Mouse (Mus musculus): ENCODE results near the gene Stpg1.

- TF ChIP-seq CTCF (IDR thresholded peaks at IDR 0.05; ENCODE audit: low read depth, low read length) (no peak), EP300 (IDR thresholded peaks at IDR 0.05; ENCODE audit: insufficient read depth, low read depth, low read length) (no peak), POLR2A (IDR thresholded peaks at IDR 0.05; ENCODE audit: insufficient read depth, low read length) (no peak)
Observed at GRCm38 (mm10) chr4:135548108-135548507, 53.5 kb downstream of the Stpg1 start.

All from ES-Bruce4 (cell line).